Mouse (Mus musculus): ENCODE results near the gene Fmo1.

The Fmo1 gene

DNA sequence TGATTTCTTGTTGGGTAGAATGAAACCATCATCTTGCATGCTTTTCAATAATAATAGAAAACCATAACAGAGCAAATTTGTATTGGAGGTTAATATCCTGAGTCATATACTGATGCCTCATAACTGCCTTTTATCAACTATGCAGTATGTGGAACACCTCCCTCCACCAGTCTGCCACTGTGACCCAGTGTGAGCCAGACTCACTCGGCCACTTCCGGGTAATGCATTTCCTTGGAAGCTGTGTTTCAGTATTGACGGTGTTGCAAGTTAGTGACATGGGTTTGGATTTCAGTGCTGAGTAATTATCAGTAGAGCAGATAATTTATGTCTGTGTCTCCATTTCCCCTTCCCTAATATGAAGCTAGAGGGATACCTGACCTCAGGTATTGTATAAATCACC, 2.8 kb downstream of the Fmo1 start:
- DNase-seq (ENCODE audit: low read depth, low spot score): no peak

DNA sequence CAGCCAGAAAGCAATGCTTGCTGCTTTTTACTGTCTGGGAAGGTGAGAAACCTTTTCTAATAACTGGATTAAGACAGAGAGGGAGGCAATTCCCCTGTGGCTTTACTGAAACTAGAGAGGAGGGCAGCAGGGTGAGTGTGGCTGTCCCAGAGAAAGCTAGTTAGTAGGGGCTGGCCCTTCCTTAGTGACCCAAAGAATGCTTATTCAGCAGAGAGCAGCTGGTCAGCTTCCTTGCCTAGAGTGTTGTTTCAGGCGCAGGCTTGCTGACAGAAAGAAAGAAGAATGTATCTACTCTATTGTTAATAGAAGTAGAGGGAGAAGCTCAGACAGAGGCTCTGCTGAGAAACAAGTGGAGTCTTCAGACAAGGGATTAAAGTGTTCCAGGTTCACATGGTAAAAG, 4.1 kb downstream of the Fmo1 start:
- no peak for DNase-seq (ENCODE audit: low read depth, low spot score)

DNA sequence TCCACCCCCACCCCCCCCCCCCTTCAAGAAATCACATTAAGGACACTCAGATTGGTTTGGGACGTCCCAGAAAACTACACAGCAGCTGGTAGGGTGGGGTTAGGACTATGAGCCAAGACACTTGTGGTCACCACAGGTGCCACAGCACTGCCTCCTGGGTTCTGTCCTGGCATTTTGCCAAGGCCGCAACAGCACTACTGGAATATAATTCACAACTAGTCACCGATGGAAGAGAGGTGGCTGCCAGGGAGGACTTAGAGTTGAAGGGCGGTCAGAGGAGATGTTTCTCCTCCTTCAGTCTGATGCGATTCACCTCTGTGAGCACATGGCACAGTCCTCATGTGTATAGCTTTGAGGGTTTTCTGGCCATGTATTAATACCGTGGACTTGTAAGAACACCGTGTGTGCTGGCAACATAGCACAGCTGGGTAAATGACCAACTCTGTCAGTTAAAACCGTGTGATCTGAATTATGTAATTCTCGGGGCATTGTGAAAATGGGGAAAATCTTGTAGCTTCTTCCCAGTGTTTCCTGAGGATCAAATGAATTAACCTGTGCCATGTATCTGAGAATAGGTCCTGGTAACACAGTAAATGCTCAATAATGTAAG, 6.3 kb downstream of the Fmo1 start:
- no peak for DNase-seq (ENCODE audit: low read depth, low spot score)

DNA sequence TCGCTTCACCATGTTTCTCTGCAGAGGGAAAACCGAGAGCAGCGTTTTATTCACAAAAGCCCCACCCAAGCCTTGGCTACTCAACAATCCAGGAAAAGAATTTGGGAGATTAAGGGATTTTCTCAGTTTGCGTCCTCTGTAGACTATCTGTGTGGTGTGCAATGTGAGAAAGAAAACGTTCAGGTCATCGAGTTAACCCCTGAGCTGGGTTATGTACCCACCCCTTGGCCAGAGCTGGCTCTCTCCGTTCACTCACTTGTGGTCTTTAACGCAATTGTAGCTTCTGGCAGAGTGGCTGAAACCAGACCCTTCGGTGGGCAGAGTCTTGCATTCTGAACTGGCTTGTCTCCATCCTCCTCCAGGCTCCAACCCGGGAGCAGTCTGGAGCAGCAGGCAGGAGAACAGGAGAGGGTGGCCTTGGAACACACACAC, 6.8 kb downstream of the Fmo1 start:
- DNase-seq (ENCODE audit: low read depth, low spot score): no peak

DNA sequence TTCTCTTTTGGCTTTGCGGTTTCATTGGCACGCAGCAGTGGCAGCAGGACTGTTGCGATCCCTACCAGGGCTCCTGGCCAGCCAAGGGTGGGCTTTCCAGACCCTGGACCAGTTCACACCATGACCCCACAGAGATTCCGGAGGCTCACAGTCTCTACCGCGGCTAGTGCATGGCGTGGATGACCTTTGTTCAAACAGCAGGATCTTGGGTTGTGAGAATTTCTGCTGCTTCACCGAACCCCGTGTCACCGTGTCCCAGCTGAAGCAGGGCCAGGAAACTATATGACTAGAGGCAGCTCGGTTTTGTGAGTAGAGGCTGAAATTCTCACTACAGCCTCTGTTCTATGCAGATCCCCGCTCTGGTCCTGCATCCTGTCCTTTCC, 7.7 kb downstream of the Fmo1 start:
- DNase-seq (ENCODE audit: low read depth, low spot score): no peak

DNA sequence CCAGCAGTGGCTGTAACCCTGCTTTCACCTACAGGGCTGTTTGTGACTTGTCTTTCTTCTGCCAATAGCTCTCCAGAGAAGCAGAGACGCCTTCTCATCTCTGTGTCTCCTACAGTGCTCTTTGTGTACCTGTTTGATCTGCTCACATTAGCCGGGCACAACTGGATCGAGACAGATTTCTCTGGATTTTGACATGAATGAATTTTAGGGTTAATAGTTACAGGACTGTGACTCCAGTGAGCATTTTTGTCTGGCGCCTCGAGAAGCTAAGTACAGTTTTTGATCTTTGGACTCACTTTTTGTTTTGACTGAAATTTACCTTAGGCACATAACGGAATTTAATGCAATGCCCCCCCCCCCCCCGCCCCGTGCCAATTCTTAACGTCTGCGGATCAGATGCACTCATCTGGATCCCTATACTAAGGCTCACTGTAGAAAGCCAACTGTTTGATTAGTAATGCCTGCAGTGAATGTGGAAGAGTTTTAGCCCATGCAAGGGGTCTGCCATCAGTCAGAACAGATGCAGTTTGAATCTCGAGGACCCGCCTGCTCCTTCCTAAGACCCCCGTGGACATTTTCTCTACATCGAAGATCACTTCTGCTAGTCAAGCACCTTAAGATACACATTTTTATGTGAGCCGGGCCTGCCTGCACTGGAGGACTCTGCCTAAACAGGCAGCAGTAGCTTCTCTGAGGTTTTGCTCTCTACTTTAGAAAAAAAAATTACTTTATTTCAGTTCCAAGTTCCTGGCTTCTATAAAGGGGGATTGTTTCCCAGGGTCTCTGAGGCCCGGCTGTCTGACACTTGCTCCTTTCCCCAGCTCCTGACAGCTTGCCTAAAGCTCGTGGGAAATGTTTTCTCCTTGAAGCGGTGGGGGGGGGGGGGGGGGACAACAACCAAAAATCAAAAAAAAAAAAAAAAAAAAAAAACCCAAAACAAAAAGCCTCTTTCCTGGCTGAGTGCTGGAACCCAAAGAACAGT, 8.4 kb downstream of the Fmo1 start:
- DNase-seq (ENCODE audit: low read depth, low spot score): no peak

DNA sequence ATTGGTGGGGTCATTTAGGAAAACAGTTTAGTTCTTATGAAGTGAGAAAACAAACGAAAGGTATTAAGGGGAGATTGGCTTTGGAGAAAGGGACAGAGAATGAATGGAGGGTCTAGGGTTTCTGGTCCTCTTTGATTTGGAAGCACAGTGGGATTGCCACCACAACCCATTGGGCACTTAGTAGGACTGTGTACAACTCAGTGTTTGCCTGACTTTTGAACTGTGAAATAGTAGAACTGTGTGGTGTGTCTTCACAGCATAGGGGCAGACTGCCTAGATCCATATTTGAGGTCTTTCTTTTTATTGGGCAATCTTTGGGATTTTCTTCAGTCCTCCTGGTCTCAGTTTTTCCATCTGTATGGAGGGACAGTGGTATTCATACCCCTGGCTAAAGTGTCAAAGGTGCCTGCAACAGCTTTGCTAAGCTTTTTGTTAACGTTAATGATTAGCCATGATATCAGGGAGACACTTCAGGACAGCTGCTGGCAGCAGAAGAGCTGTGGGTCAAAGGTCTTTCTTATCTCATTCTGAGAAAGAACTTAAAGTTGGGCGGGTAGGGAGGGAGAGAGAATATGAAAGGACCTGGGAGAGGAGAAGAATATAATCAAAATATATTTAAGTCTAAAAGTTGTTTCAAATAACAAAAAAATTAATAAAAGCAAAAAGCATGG, 12.5 kb downstream of the Fmo1 start:
- DNase-seq (ENCODE audit: low read depth, low spot score): no peak

DNA sequence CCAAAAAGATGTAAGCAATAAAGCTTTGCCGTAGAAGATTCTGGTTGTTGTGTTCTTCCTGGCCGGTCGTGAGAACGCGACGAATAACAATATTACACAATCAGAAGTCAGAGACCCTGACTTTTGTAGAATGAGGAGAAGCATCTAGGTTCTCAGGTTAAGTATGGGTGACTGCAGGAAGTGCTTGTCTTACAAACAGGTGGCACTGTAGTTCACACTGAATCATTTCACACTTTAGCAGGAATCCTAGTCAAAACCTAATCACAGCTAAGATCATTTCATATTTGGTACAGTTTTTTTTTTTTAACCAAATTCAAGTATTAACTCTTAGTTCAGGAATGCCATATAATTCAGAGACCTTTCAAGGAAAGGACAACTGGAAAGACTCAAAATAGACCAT, 18.9 kb downstream of the Fmo1 start:
- DNase-seq (ENCODE audit: low read depth, low spot score): no peak

DNA sequence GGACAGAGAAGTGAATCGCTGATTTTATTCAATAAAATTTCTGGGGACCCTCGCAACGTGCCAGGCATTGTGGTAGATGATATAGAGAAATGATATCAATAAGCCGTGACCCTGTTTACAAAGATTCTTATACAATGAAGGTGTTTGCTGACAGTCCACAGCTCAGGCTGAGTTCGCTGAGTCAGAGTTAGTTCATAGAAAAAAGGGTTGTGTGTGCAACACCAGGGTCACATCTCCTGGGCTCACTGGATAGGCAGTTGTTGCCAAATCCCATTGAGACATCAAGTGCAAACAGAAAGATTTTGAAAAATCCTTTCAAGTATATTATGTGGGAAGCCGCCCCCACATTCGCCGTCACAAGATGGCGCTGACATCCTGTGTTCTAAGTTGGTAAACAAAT, 26.2 kb downstream of the Fmo1 start:
- DNase-seq (ENCODE audit: low read depth, low spot score): no peak

DNA sequence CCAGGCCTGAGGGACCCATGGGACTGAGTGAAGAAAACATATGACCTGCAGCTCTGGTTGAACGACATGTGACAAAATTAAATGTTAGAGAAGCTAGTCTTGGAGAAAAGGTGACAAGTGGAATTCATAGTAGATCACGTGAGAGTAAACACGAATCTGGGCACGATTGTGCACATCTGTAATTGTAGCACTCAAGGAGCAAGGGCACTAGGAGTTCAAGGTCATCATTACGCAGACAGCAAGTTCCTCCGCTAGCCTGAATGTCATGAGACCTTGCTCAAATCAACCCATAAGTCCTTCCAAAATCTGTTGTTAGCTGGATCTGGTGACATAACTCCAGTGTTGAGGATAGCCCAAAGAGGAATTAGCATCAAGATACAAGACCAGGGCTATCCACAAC, 27.4 kb downstream of the Fmo1 start:
- DNase-seq (ENCODE audit: low read depth, low spot score): no peak

DNA sequence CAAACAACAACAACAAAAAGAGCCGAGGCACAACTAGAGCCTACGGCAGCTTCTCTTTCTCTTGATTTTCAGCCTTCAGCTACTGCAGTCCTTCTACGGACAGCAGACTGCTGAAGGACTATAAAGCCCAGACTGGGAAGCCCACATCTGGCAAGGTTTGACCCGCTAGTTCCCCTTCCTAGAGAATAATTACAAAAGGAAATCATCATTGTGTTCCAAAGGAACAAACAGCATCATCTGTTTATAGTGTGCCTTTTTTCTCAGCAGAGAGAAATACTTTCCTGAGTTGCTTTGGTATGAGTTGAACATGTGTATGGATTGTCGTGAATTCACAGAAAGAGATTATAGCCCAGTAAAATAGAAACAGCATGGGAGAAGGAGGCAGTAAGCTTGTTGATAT, 32.1 kb downstream of the Fmo1 start:
- DNase-seq (ENCODE audit: low read depth, low spot score): no peak

DNA sequence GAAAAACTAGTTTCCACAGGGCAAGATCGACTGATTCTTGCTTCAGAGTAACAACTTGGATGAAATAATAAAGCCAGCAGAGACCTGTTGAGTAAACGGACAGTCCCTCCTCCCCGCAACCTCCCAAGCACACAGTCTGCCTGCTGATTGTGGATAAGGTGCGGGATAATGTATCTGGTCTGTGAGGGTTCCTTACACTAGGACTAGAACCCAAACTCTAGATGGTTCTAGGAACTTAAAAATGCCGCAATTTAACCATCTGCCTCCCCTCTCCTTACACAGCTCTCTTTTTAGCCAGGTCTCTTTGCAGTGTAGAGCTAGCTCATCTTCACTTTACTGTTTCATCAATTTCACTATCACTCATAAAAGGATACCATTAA, 33.8 kb downstream of the Fmo1 start:
- DNase-seq (ENCODE audit: low read depth, low spot score): no peak

DNA sequence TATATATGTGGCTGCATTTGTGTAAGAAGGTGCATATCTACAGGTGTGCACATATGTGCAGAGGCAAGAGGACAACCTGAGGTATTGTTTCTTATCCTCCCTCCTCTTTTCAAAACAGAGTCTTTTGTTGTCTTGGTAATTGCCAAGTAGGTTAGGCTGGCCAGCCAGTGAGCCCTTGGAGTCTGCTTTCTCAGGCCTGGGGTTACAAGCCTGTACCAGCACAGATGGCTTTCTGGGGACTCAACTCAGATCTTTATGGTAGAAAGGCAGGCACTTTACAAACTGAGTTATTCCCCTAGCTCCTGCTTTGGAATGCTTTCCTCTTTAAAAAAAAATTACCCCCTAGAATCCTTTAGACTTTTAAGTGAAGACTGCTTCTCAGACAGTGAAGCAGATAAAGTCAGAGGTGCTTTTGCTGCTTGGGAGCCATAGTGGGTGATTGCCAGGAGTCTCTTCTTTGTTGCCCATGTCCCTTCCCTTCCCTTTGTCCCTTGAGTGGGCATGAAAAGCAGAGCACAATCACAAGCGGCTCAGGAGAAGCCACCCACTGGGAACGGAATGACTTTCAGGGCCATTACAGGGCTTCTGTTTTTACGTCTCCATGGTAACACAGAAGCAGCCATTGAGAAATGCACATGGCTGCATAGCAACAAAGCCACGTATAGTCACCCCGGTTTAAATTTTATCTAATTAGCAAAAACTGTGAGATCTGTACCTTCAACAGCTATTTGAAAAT, 34.4 kb downstream of the Fmo1 start:
- DNase-seq (ENCODE audit: low read depth, low spot score): no peak

DNA sequence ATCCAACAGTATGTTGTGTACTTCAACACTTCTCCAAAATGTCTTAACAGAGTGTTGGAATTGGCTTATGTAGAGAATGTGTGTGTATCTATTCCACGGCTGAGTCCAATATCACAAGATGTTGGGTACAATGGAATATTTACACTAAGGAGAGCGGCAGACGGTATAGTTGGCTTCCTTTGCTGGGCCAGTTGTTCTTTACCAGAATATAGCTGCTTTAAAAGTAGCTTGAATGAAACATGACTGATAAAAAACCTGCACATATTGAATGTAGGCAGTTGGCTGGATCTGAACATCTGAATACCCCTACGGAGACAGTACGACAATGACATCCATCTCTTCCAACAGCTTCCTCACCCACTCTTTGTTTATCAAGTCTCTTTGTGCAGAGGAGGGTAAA, 47.1 kb downstream of the Fmo1 start:
- DNase-seq (ENCODE audit: low read depth, low spot score): no peak

DNA sequence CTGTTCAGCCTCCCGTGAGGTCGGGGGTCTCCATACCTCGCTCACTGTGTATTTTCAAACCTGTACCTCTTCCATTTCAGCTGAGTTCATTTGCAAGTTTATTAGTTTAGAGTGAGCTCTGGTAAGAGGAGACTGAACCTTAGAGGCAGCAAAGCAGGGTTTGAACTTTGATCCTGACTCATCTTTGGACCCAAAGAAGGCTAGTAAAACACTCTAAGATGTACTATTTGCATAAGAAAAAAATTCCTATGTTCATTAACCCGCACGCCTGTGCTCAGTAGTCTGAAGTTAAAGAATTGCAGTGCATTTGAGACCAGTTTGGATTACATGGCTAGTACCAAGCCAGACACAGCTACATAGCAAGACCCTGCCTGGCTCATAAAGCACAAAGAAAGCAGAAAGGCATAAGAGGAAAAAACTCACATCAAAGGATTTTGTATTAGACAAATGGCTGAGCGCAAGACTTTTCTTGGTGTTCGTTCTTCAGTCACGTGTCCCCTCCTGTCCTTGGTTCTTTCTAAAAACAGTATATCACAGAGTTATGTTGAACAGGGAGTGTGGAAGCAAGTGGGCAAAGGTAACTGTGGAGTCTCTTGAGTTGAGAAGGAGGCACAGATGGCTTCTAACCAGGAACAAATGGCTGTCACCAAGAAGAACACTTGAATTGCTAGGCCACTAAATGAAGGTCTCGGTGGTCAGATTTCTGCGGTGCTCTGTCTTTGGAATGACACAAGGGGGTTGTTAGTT, 50.9 kb downstream of the Fmo1 start:
- DNase-seq (ENCODE audit: low read depth, low spot score): no peak

DNA sequence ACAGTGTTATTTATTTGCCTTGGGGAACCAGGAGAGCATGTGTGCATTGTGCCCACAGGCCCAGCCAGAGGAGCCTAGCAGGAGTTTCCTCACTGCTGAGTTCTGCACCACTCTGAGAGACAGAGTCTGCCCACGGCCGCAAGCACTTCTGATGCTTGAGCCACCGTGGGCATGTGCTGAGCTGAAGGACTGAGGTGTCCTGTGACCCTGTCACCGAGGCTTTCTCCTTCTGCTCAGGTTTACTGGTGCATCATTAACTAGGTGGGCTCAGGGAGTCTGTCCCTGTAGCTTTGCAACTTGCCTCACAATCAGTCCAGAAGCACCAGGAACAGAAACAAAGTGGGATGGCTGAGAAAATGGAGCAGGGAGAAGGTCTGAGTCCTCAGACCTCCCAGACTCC, 51.5 kb downstream of the Fmo1 start:
- DNase-seq (ENCODE audit: low read depth, low spot score): no peak

DNA sequence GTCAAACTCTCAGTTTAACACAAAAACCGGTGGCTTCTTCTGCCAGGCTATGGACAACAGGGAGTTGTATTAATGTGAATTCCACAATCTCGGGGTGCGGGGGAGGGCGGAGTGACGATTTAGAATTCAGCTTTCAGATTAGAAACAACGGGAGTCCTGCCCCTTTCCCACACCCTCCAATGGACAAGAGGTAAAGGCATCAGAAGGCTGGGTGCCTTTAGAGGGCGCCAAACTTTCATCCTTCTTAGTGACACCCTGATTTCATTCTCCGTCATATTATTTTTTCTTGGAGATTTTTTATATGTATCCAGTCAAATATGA, 52.6 kb downstream of the Fmo1 start, which contains the start of gene Fmo4:
Gene Fmo4, minus strand, starts transcription at position 137 of the 321 bp plus-strand sequence.
- DNase-seq (ENCODE audit: low read depth, low spot score): no peak

DNA sequence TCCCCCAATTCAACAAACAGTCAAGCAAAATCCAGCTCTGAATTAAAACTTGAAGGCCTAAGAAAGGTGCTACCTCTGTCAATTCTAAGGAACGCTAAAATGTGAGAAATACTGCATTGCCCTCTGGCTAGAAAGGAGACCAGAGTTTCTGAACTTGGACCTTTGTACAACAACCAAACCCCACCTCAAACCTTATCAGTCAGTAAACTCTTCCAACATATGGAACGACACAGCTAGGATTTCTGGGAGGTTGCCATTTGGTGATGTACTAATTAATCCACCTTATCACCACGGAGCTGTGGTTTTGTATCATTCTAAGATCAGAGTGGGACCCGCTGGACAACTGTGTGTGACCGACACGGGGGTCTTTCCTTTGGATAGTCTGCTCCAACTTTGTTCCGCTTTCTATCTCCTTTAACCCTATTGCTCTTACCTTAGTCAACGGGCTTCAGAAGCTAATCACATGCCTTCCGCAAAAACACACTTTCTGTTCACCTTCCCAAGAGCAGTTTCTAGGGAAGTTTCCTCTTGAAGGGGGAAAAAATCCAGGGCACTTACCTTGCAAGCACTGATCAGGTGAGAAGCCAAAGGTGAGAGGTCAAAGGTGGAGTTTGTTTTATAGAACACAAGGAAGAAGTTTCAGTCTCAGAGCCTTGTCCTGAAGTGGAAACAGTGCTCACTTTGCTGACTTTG, 53.1 kb downstream of the Fmo1 start:
- no peak for DNase-seq (ENCODE audit: low read depth, low spot score)

DNA sequence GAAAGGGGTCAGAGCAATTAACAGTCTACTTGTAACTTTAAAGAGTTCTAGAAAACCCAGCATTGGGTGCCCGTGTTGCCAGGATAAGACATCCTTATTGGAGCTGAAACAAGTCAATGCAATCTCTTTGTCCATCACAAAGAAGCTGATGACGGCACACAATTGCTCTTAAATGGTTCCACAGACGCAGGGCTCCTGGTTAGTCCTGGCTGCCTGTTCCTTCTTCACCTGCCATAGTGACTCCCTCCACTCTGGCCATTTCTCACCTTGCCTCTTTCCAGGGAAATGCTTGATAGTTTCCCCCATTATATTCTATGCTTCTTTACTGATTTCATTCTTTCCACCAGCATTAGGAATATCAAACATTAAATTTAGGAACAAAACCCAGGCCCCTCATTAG, 57.9 kb downstream of the Fmo1 start:
- no peak for DNase-seq (ENCODE audit: low read depth, low spot score)

DNA sequence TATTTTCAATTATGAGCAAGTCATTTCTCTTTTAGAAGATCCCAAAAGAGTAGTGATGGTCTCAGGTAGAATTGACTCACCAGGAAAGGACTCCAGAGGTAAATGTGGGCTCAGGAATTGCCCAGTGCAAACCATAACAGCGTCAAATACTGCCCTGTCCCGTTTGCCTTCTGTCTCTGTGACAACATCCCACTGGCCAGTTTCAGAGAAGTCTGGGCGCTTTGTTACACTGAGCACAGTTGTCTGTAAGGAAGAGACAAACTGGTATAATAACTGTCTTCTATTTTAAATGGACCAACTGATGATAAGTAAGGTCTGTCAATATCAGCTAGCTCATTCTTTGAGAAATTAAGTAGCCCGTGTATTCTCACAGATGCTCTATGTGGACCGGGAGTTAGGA, 59.0 kb downstream of the Fmo1 start:
- no peak for DNase-seq (ENCODE audit: low read depth, low spot score)

DNA sequence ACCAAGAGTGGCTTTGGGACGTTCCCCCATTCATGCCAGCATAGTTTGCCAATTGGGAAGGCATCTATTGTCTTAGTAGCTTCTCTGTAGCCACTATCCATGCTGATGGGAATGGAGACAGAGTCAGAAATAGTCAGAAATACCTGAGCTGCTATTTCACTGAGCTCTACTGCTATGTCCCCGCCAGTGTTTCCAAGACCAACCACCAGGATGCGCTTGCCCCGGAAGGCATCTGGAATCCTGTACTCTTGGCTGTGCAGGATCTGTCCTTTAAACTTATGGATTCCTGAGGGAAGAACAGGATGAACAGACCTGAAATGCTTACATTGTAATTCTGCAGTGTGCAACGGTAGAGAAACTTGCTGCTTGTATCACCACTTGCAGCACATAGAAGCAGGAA, 61.4 kb downstream of the Fmo1 start:
- no peak for DNase-seq (ENCODE audit: low read depth, low spot score)
